Mouse (Mus musculus): ENCODE data around the gene Grwd1. TPM values are rescaled to one million over a fixed set of nuclear protein-coding genes. Genes with fewer than 3 reads are reported as not detected.

Grwd1 gene
- total RNA-seq, 2 experiments from 2014 or later = 21.2 to 21.9 TPM

- DNase-seq (ENCODE audit: low spot score in 2 of 2) = no peak
Measured at GRCm38 (mm10) chr7:45779081-45779641, 51.6 kb downstream of the Grwd1 start.

- DNase-seq (ENCODE audit: low spot score in 2 of 2) = no peak
Measured at GRCm38 (mm10) chr7:45775237-45775636, 55.5 kb downstream of the Grwd1 start.

Other genes with a start within 250 kb of the Grwd1 start
- not detected for gene Fgf21, start 215.5 kb downstream of the Grwd1 start, total RNA-seq (2021)
- gene Fut1, start 213.7 kb downstream of the Grwd1 start, total RNA-seq (2021) = not detected
- gene Izumo1, start 209.1 kb downstream of the Grwd1 start, total RNA-seq (2021) = under 1 TPM in 1 of 2 experiments, not detected in 1; 0.23 TPM
- gene Rasip1, start 203.5 kb downstream of the Grwd1 start, total RNA-seq (2021) = 10 to 100 TPM in 1 of 2 experiments, 1 to 10 TPM in 1; 9.3 to 10.3 TPM
- gene Mamstr, start 191.0 kb downstream of the Grwd1 start, total RNA-seq (2021) = 1 to 10 TPM; 1.7 to 1.8 TPM
- gene Fut2, start 164.6 kb downstream of the Grwd1 start, total RNA-seq (2021) = under 1 TPM; 0.30 to 0.67 TPM
- under 1 TPM; 0.67 to 0.94 TPM for gene Ntn5, start 146.9 kb downstream of the Grwd1 start, total RNA-seq (2021)
- gene Sec1, start 136.5 kb downstream of the Grwd1 start, total RNA-seq (2021) = under 1 TPM; 0.24 to 0.41 TPM
- 100 to 1,000 TPM; 110 to 123 TPM for gene Car11, start 131.1 kb downstream of the Grwd1 start, total RNA-seq (2021)
- 10 to 100 TPM; 49.7 to 59.1 TPM for gene Dbp, start 125.9 kb downstream of the Grwd1 start, total RNA-seq (2021)
- 100 to 1,000 TPM; 423 to 452 TPM for gene Rpl18, start 115.5 kb downstream of the Grwd1 start, total RNA-seq (2021)
- gene Sphk2, start 112.9 kb downstream of the Grwd1 start, total RNA-seq (2021) = 10 to 100 TPM; 30.5 to 31.4 TPM
- gene Fam83e, start 109.7 kb downstream of the Grwd1 start, total RNA-seq (2021) = under 1 TPM; 0.48 to 0.60 TPM
- not detected for gene Spaca4, start 105.1 kb downstream of the Grwd1 start, total RNA-seq (2021)
- gene Lmtk3, start 47.2 kb downstream of the Grwd1 start, total RNA-seq (2021) = 100 to 1,000 TPM; 290 to 306 TPM
- gene Sult2b1, start 46.3 kb downstream of the Grwd1 start, total RNA-seq (2021) = 10 to 100 TPM in 1 of 2 experiments, 1 to 10 TPM in 1; 8.7 to 12.0 TPM
- gene Cyth2, start 16.4 kb downstream of the Grwd1 start, total RNA-seq (2021) = 100 to 1,000 TPM; 174 to 179 TPM
- gene Kcnj14, start 6.2 kb downstream of the Grwd1 start, total RNA-seq (2021) = 1 to 10 TPM; 1.6 to 2.1 TPM
- gene Kdelr1, start 41.8 kb upstream of the Grwd1 start, total RNA-seq (2021) = 10 to 100 TPM; 87.5 to 91.6 TPM
- 10 to 100 TPM; 19.7 to 20.4 TPM for gene Grin2d, start 47.4 kb upstream of the Grwd1 start, total RNA-seq (2021)
- gene Syngr4, start 65.8 kb upstream of the Grwd1 start, total RNA-seq (2021) = not detected
- gene Tmem143, start 66.0 kb upstream of the Grwd1 start, total RNA-seq (2021) = 10 to 100 TPM; 20.8 to 25.6 TPM
- gene Emp3, start 90.5 kb upstream of the Grwd1 start, total RNA-seq (2021) = 1 to 10 TPM; 1.8 to 2.6 TPM
- gene Ccdc114, start 93.1 kb upstream of the Grwd1 start, total RNA-seq (2021) = 1 to 10 TPM; 2.1 to 6.2 TPM
- gene Abcc6, start 199.4 kb upstream of the Grwd1 start, total RNA-seq (2021) = 1 to 10 TPM; 4.3 to 5.9 TPM
- gene Nomo1, start 202.8 kb upstream of the Grwd1 start, total RNA-seq (2021) = 100 to 1,000 TPM; 113 to 118 TPM